Mouse (Mus musculus): ENCODE data around the gene Pdcd6. TPM values are rescaled to one million over a fixed set of nuclear protein-coding genes. Genes with fewer than 3 reads are reported as not detected.

The Pdcd6 gene
- polyA plus RNA-seq, 1 experiment from 2014 or later = 116 TPM

DNA sequence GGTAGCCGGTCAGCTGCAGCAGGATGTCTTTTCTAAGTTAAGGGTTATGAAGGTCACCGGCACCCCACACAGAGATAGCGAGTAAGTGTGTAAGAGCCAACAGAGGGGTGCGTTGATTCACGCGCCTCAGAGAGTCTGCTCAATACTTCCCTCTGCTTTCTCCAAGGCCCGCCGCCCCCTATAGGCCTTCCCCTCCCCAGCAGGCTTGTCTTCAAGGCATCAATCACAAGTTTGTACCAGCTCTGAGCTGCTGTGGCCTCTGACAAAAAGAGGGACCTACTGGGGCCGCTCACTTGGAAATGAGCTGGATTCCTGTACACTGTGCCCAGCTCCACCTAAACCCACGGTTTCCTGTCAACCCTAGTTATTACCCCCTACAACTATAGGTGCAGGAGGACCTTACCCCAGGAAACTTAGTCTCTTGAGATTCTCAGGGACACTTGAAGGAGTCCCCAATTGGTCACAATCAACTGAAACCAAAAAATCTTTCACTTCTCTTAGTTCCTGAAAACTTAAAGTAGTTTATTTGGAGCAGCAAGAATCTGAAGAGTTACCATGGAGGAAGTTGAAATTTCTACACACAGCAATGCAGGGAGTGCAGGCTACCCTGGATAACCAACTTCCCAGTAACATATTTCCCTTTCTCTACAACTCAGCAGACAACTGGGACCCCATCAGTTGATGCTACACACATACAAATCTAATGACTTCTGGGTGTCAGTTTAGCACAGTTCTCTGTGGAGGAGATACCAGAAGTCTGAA, 57.0 kb downstream of the Pdcd6 start:
- H3K27ac ChIP-seq (replicated peaks) = no peak overlapping the region
- peak; percentile 92 for ATAC-seq (ENCODE audit: low FRiP score, low read depth)
- no peaks in the 10 kb centered on the region for H3K27me3 ChIP-seq
- H3K36me3 ChIP-seq = no peaks in the 10 kb centered on the region
- 4% methylated on average over 10 of the region's 10 CpGs for WGBS
- peak overlapping the region; percentile 51 for H3K4me3 ChIP-seq
- H3K9me3 ChIP-seq = no peaks in the 10 kb centered on the region
- peak overlapping the region; percentile 88 for H3K4me2 ChIP-seq
- peaks cover 5% of the 10 kb centered on the region; the same call in 1 of the 2 replicates for H3K4me1 ChIP-seq (replicated peaks)
- peak overlapping the region; percentile 57 for H3K9ac ChIP-seq

GRCm38 (mm10) chr13:74259460-74260230, 57.7 kb downstream of the Pdcd6 start:
- Histone ChIP-seq H3K9ac (peak overlapping the region; percentile 57), H3K36me3 (no peaks in the 10 kb centered on the region), H3K27me3 (no peaks in the 10 kb centered on the region), H3K4me2 (peak overlapping the region; percentile 88), H3K4me1 (replicated peaks) (peaks cover 5% of the 10 kb centered on the region; the same call in 1 of the 2 replicates), H3K27ac (replicated peaks) (no peak overlapping the region), H3K9me3 (no peaks in the 10 kb centered on the region), H3K4me3 (peak overlapping the region; percentile 51)
- ATAC-seq (ENCODE audit: low FRiP score, low read depth) = peak; percentile 89
- 3% methylated on average over 35 of the region's 35 CpGs for WGBS

Other genes starting within 250 kb of the Pdcd6 start
- gene Slc9a3, start 196.1 kb downstream of the Pdcd6 start, polyA plus RNA-seq (2015; fragmentation: Nextera tagmentation; extraction: Ambion mirVana) = 0.10 and 0.24 TPM in 2 replicates
- gene Exoc3, start 108.8 kb downstream of the Pdcd6 start, polyA plus RNA-seq (2015; fragmentation: Nextera tagmentation; extraction: Ambion mirVana) = 117 TPM in 2 replicates
- 0.26 and 0.64 TPM in 2 replicates for gene Ahrr, start 25.2 kb downstream of the Pdcd6 start, polyA plus RNA-seq (2015; fragmentation: Nextera tagmentation; extraction: Ambion mirVana)
- 231 and 234 TPM in 2 replicates for gene Sdha, start 32.7 kb upstream of the Pdcd6 start, polyA plus RNA-seq (2015; fragmentation: Nextera tagmentation; extraction: Ambion mirVana)
- gene Ccdc127, start 32.7 kb upstream of the Pdcd6 start, polyA plus RNA-seq (2015; fragmentation: Nextera tagmentation; extraction: Ambion mirVana) = 42.5 and 45.9 TPM in 2 replicates
- gene Lrrc14b, start 46.4 kb upstream of the Pdcd6 start, polyA plus RNA-seq (2015; fragmentation: Nextera tagmentation; extraction: Ambion mirVana) = not detected in 2 replicates
- 7.0 and 7.9 TPM in 2 replicates for gene Zfp72, start 73.3 kb upstream of the Pdcd6 start, polyA plus RNA-seq (2015; fragmentation: Nextera tagmentation; extraction: Ambion mirVana)
- gene Ftl1-ps1, start 82.1 kb upstream of the Pdcd6 start, polyA plus RNA-seq (2015; fragmentation: Nextera tagmentation; extraction: Ambion mirVana) = 86.7 and 108 TPM in 2 replicates
- 14.5 and 15.8 TPM in 2 replicates for gene Zfp825, start 176.4 kb upstream of the Pdcd6 start, polyA plus RNA-seq (2015; fragmentation: Nextera tagmentation; extraction: Ambion mirVana)